Mouse (Mus musculus): ENCODE measurements around the gene Hist1h1t. TPM values are rescaled to one million over a fixed set of nuclear protein-coding genes. Genes with fewer than 3 reads are reported as not detected.

Gene Hist1h1t
- polyA plus RNA-seq, 1 experiment: not detected

GRCm38 (mm10) chr13:23742007-23742406, 46.4 kb downstream of the Hist1h1t start:
- H3K9me3 ChIP-seq (replicated peaks; ENCODE audit: control insufficient read depth, insufficient read depth, low read length, poor library complexity, severe bottlenecking): no peaks in the 10 kb centered on the region
- no peaks in the 10 kb centered on the region for H3K36me3 ChIP-seq (ENCODE audit: control insufficient read depth, insufficient read depth, low read length, poor library complexity, severe bottlenecking)
- no peak overlapping the region for H3K9ac ChIP-seq (ENCODE audit: low read depth, poor library complexity, severe bottlenecking)
- peak overlapping the region; percentile 97 for H3K27ac ChIP-seq (ENCODE audit: insufficient read depth, low read length)
- H3K27me3 ChIP-seq (ENCODE audit: control insufficient read depth, insufficient read depth, low read length, poor library complexity, severe bottlenecking): no peaks in the 10 kb centered on the region
- H3K4me3 ChIP-seq (ENCODE audit: low read depth, low read length): no peak overlapping the region
- TF ChIP-seq CTCF (IDR thresholded peaks at IDR 0.05; ENCODE audit: low read depth, low read length) (no peak), EP300 (IDR thresholded peaks at IDR 0.05; ENCODE audit: insufficient read depth, low read depth, low read length) (no peak), POLR2A (IDR thresholded peaks at IDR 0.05; ENCODE audit: insufficient read depth, low read length) (no peak)
- no peaks in the 10 kb centered on the region for H3K4me1 ChIP-seq (ENCODE audit: control insufficient read depth, insufficient read depth, low read length)

- Histone ChIP-seq H3K4me1 (ENCODE audit: control insufficient read depth, insufficient read depth, low read length) (no peaks in the 10 kb centered on the region), H3K9me3 (replicated peaks; ENCODE audit: control insufficient read depth, insufficient read depth, low read length, poor library complexity, severe bottlenecking) (no peaks in the 10 kb centered on the region), H3K36me3 (ENCODE audit: control insufficient read depth, insufficient read depth, low read length, poor library complexity, severe bottlenecking) (no peaks in the 10 kb centered on the region), H3K27ac (ENCODE audit: insufficient read depth, low read length) (peak overlapping the region; percentile 80), H3K4me3 (ENCODE audit: low read depth, low read length) (no peak overlapping the region), H3K9ac (ENCODE audit: low read depth, poor library complexity, severe bottlenecking) (0 out of 2 replicates have a peak overlapping the region, but pooled peaks have one; percentile 36), H3K27me3 (ENCODE audit: control insufficient read depth, insufficient read depth, low read length, poor library complexity, severe bottlenecking) (no peaks in the 10 kb centered on the region)
- TF ChIP-seq EP300 (IDR thresholded peaks at IDR 0.05; ENCODE audit: insufficient read depth, low read depth, low read length) (no peak), CTCF (IDR thresholded peaks at IDR 0.05; ENCODE audit: low read depth, low read length) (no peak), POLR2A (IDR thresholded peaks at IDR 0.05; ENCODE audit: insufficient read depth, low read length) (no peak)
Observed at GRCm38 (mm10) chr13:23743215-23743614, 47.6 kb downstream of the Hist1h1t start.

- peaks cover 2% of the 10 kb centered on the region for H3K4me1 ChIP-seq (ENCODE audit: control insufficient read depth, insufficient read depth, low read length)
- H3K9ac ChIP-seq (ENCODE audit: low read depth, poor library complexity, severe bottlenecking): peak overlapping the region; percentile 91
- H3K27ac ChIP-seq (ENCODE audit: insufficient read depth, low read length): peak overlapping the region; percentile 95
- no peaks in the 10 kb centered on the region for H3K36me3 ChIP-seq (ENCODE audit: control insufficient read depth, insufficient read depth, low read length, poor library complexity, severe bottlenecking)
- peak overlapping the region; percentile 56; the same call in 1 of the 2 replicates for H3K4me3 ChIP-seq (ENCODE audit: low read depth, low read length)
- no peak for TF ChIP-seq POLR2A (IDR thresholded peaks at IDR 0.05; ENCODE audit: insufficient read depth, low read length)
- TF ChIP-seq CTCF (IDR thresholded peaks at IDR 0.05; ENCODE audit: low read depth, low read length): no peak
- no peaks in the 10 kb centered on the region for H3K27me3 ChIP-seq (ENCODE audit: control insufficient read depth, insufficient read depth, low read length, poor library complexity, severe bottlenecking)
- H3K9me3 ChIP-seq (replicated peaks; ENCODE audit: control insufficient read depth, insufficient read depth, low read length, poor library complexity, severe bottlenecking): no peaks in the 10 kb centered on the region
Observed at GRCm38 (mm10) chr13:23743963-23744362, 48.3 kb downstream of the Hist1h1t start.

GRCm38 (mm10) chr13:23744421-23745380, 49.1 kb downstream of the Hist1h1t start:
- Histone ChIP-seq H3K9ac (ENCODE audit: low read depth, poor library complexity, severe bottlenecking) (peak overlapping the region; percentile 91), H3K4me3 (ENCODE audit: low read depth, low read length) (peak overlapping the region; percentile 71), H3K27me3 (ENCODE audit: control insufficient read depth, insufficient read depth, low read length, poor library complexity, severe bottlenecking) (no peaks in the 10 kb centered on the region), H3K4me1 (ENCODE audit: control insufficient read depth, insufficient read depth, low read length) (peaks cover 2% of the 10 kb centered on the region), H3K27ac (ENCODE audit: insufficient read depth, low read length) (peak overlapping the region; percentile 95), H3K36me3 (ENCODE audit: control insufficient read depth, insufficient read depth, low read length, poor library complexity, severe bottlenecking) (no peaks in the 10 kb centered on the region), H3K9me3 (replicated peaks; ENCODE audit: control insufficient read depth, insufficient read depth, low read length, poor library complexity, severe bottlenecking) (no peaks in the 10 kb centered on the region)
- TF ChIP-seq EP300 (IDR thresholded peaks at IDR 0.05; ENCODE audit: insufficient read depth, low read depth, low read length) (no peak), CTCF (IDR thresholded peaks at IDR 0.05; ENCODE audit: low read depth, low read length) (no peak), POLR2A (IDR thresholded peaks at IDR 0.05; ENCODE audit: insufficient read depth, low read length) (no peak)

- H3K27me3 ChIP-seq (ENCODE audit: control insufficient read depth, insufficient read depth, low read length, poor library complexity, severe bottlenecking): no peaks in the 10 kb centered on the region
- H3K27ac ChIP-seq (ENCODE audit: insufficient read depth, low read length): peak within 1 kb of the TSS; percentile 99
- peaks cover 2% of the 10 kb centered on the region for H3K4me1 ChIP-seq (ENCODE audit: control insufficient read depth, insufficient read depth, low read length)
- H3K9me3 ChIP-seq (replicated peaks; ENCODE audit: control insufficient read depth, insufficient read depth, low read length, poor library complexity, severe bottlenecking): no peaks in the 10 kb centered on the region
- TF ChIP-seq EP300 (IDR thresholded peaks at IDR 0.05; ENCODE audit: insufficient read depth, low read depth, low read length) (no peak), POLR2A (IDR thresholded peaks at IDR 0.05; ENCODE audit: insufficient read depth, low read length) (peak; percentile 92)
- H3K4me3 ChIP-seq (ENCODE audit: low read depth, low read length): peak within 1 kb of the TSS; percentile 78
- H3K9ac ChIP-seq (ENCODE audit: low read depth, poor library complexity, severe bottlenecking): peak within 1 kb of the TSS; percentile 92
- no peaks in the 10 kb centered on the region for H3K36me3 ChIP-seq (ENCODE audit: control insufficient read depth, insufficient read depth, low read length, poor library complexity, severe bottlenecking)
Observed at GRCm38 (mm10) chr13:23745381-23746161, 50.0 kb downstream of the Hist1h1t start, which contains the start of gene Hist1h3c. Gene Hist1h3c (minus strand): TSS chr13:23745602.

Other genes with a start within 250 kb of the Hist1h1t start
- gene Btn1a1, start 229.9 kb upstream of the Hist1h1t start, polyA plus RNA-seq (2011; ENCODE audit: insufficient read depth, insufficient read length, low read depth, missing spikeins): 0.40 and 0.46 TPM in 2 replicates
- gene Btn2a2, start 207.0 kb upstream of the Hist1h1t start, polyA plus RNA-seq (2011; ENCODE audit: insufficient read depth, insufficient read length, low read depth, missing spikeins): 0.91 and 1.9 TPM in 2 replicates
- 16.9 and 19.1 TPM in 2 replicates for gene Hist1h4h, start 164.8 kb upstream of the Hist1h1t start, polyA plus RNA-seq (2011; ENCODE audit: insufficient read depth, insufficient read length, low read depth, missing spikeins)
- 68.8 and 97.9 TPM in 2 replicates for gene Hist1h2af, start 161.9 kb upstream of the Hist1h1t start, polyA plus RNA-seq (2011; ENCODE audit: insufficient read depth, insufficient read length, low read depth, missing spikeins)
- 8.9 and 16.9 TPM in 2 replicates for gene Hist1h3g, start 160.4 kb upstream of the Hist1h1t start, polyA plus RNA-seq (2011; ENCODE audit: insufficient read depth, insufficient read length, low read depth, missing spikeins)
- gene Hist1h2bh, start 152.4 kb upstream of the Hist1h1t start, polyA plus RNA-seq (2011; ENCODE audit: insufficient read depth, insufficient read length, low read depth, missing spikeins): 3.9 and 4.2 TPM in 2 replicates
- 1.5 TPM in 1 of 2 replicates, not detected in the other for gene Hist1h3f, start 151.8 kb upstream of the Hist1h1t start, polyA plus RNA-seq (2011; ENCODE audit: insufficient read depth, insufficient read length, low read depth, missing spikeins)
- 24.1 and 31.1 TPM in 2 replicates for gene Hist1h4f, start 144.2 kb upstream of the Hist1h1t start, polyA plus RNA-seq (2011; ENCODE audit: insufficient read depth, insufficient read length, low read depth, missing spikeins)
- 1.6 and 2.0 TPM in 2 replicates for gene Hist1h1d, start 142.6 kb upstream of the Hist1h1t start, polyA plus RNA-seq (2011; ENCODE audit: insufficient read depth, insufficient read length, low read depth, missing spikeins)
- 14.3 and 15.4 TPM in 2 replicates for gene Hist1h3e, start 133.4 kb upstream of the Hist1h1t start, polyA plus RNA-seq (2011; ENCODE audit: insufficient read depth, insufficient read length, low read depth, missing spikeins)
- 5.0 and 8.2 TPM in 2 replicates for gene Hist1h2ae, start 124.6 kb upstream of the Hist1h1t start, polyA plus RNA-seq (2011; ENCODE audit: insufficient read depth, insufficient read length, low read depth, missing spikeins)
- 13.4 and 16.7 TPM in 2 replicates for gene Hist1h2bg, start 124.4 kb upstream of the Hist1h1t start, polyA plus RNA-seq (2011; ENCODE audit: insufficient read depth, insufficient read length, low read depth, missing spikeins)
- 21.5 and 23.2 TPM in 2 replicates for gene Hist1h2bf, start 121.6 kb upstream of the Hist1h1t start, polyA plus RNA-seq (2011; ENCODE audit: insufficient read depth, insufficient read length, low read depth, missing spikeins)
- 2.0 TPM in 1 of 2 replicates, not detected in the other for gene Hist1h2ad, start 121.4 kb upstream of the Hist1h1t start, polyA plus RNA-seq (2011; ENCODE audit: insufficient read depth, insufficient read length, low read depth, missing spikeins)
- gene Hist1h3d, start 120.1 kb upstream of the Hist1h1t start, polyA plus RNA-seq (2011; ENCODE audit: insufficient read depth, insufficient read length, low read depth, missing spikeins): 3.2 and 4.7 TPM in 2 replicates
- 4.3 and 4.8 TPM in 2 replicates for gene Hist1h4d, start 114.2 kb upstream of the Hist1h1t start, polyA plus RNA-seq (2011; ENCODE audit: insufficient read depth, insufficient read length, low read depth, missing spikeins)
- gene Hist1h2be, start 74.7 kb upstream of the Hist1h1t start, polyA plus RNA-seq (2011; ENCODE audit: insufficient read depth, insufficient read length, low read depth, missing spikeins): 1.8 TPM in 2 replicates
- 6.9 and 8.4 TPM in 2 replicates for gene Hist1h1e, start 73.3 kb upstream of the Hist1h1t start, polyA plus RNA-seq (2011; ENCODE audit: insufficient read depth, insufficient read length, low read depth, missing spikeins)
- gene Hist1h2ac, start 11.9 kb upstream of the Hist1h1t start, polyA plus RNA-seq (2011; ENCODE audit: insufficient read depth, insufficient read length, low read depth, missing spikeins): 0.37 and 0.91 TPM in 2 replicates
- 9.1 and 10.6 TPM in 2 replicates for gene Hist1h2bc, start 11.6 kb upstream of the Hist1h1t start, polyA plus RNA-seq (2011; ENCODE audit: insufficient read depth, insufficient read length, low read depth, missing spikeins)
- gene Hist1h4c, start 2.6 kb downstream of the Hist1h1t start, polyA plus RNA-seq (2011; ENCODE audit: insufficient read depth, insufficient read length, low read depth, missing spikeins): 1.3 and 2.5 TPM in 2 replicates
- gene Hfe, start 15.0 kb downstream of the Hist1h1t start, polyA plus RNA-seq (2011; ENCODE audit: insufficient read depth, insufficient read length, low read depth, missing spikeins): not detected in 2 replicates
- 10.8 and 13.3 TPM in 2 replicates for gene Hist1h1c, start 43.0 kb downstream of the Hist1h1t start, polyA plus RNA-seq (2011; ENCODE audit: insufficient read depth, insufficient read length, low read depth, missing spikeins)
- 3.6 and 8.6 TPM in 2 replicates for gene Hist1h3c, start 49.8 kb downstream of the Hist1h1t start, polyA plus RNA-seq (2011; ENCODE audit: insufficient read depth, insufficient read length, low read depth, missing spikeins)
- gene Hist1h2bb, start 50.9 kb downstream of the Hist1h1t start, polyA plus RNA-seq (2011; ENCODE audit: insufficient read depth, insufficient read length, low read depth, missing spikeins): 9.8 and 11.5 TPM in 2 replicates
- 11.9 and 17.9 TPM in 2 replicates for gene Hist1h2ab, start 55.3 kb downstream of the Hist1h1t start, polyA plus RNA-seq (2011; ENCODE audit: insufficient read depth, insufficient read length, low read depth, missing spikeins)
- 5.0 and 9.4 TPM in 2 replicates for gene Hist1h3b, start 56.5 kb downstream of the Hist1h1t start, polyA plus RNA-seq (2011; ENCODE audit: insufficient read depth, insufficient read length, low read depth, missing spikeins)
- gene Hist1h4b, start 61.2 kb downstream of the Hist1h1t start, polyA plus RNA-seq (2011; ENCODE audit: insufficient read depth, insufficient read length, low read depth, missing spikeins): 28.2 and 29.2 TPM in 2 replicates
- 3.1 and 4.5 TPM in 2 replicates for gene Hist1h4a, start 65.4 kb downstream of the Hist1h1t start, polyA plus RNA-seq (2011; ENCODE audit: insufficient read depth, insufficient read length, low read depth, missing spikeins)
- 5.4 TPM in 1 of 2 replicates, not detected in the other for gene Hist1h3a, start 66.6 kb downstream of the Hist1h1t start, polyA plus RNA-seq (2011; ENCODE audit: insufficient read depth, insufficient read length, low read depth, missing spikeins)
- 7.8 and 8.6 TPM in 2 replicates for gene Hist1h1a, start 67.9 kb downstream of the Hist1h1t start, polyA plus RNA-seq (2011; ENCODE audit: insufficient read depth, insufficient read length, low read depth, missing spikeins)
- gene Trim38, start 74.1 kb downstream of the Hist1h1t start, polyA plus RNA-seq (2011; ENCODE audit: insufficient read depth, insufficient read length, low read depth, missing spikeins): not detected in 2 replicates
- gene Slc17a2, start 111.2 kb downstream of the Hist1h1t start, polyA plus RNA-seq (2011; ENCODE audit: insufficient read depth, insufficient read length, low read depth, missing spikeins): not detected in 2 replicates
- gene Slc17a3, start 143.6 kb downstream of the Hist1h1t start, polyA plus RNA-seq (2011; ENCODE audit: insufficient read depth, insufficient read length, low read depth, missing spikeins): not detected in 2 replicates
- not detected in 2 replicates for gene Slc17a1, start 171.9 kb downstream of the Hist1h1t start, polyA plus RNA-seq (2011; ENCODE audit: insufficient read depth, insufficient read length, low read depth, missing spikeins)
- not detected in 2 replicates for gene Slc17a4, start 219.2 kb downstream of the Hist1h1t start, polyA plus RNA-seq (2011; ENCODE audit: insufficient read depth, insufficient read length, low read depth, missing spikeins)
- gene Hist1h2ba, start 238.3 kb downstream of the Hist1h1t start, polyA plus RNA-seq (2011; ENCODE audit: insufficient read depth, insufficient read length, low read depth, missing spikeins): not detected in 2 replicates
- gene Hist1h2aa, start 238.6 kb downstream of the Hist1h1t start, polyA plus RNA-seq (2011; ENCODE audit: insufficient read depth, insufficient read length, low read depth, missing spikeins): not detected in 2 replicates

Data from ES-Bruce4 (cell line).